Mouse (Mus musculus) olfactory bulb, adult 2 months (tissue): ENCODE measurements at regions not wholly inside any gene's neighbourhood (a gene's known extent, or its start where the extent isn't known, plus 50 kb on each side); places are given as distances from the start of the nearest gene placed in this dataset.

Experiments
- CTCF ChIP-seq: fragments of 200-500 bp; IDR thresholded peaks from 2 replicates; pipeline ENCODE4 v1.5.1; 2012; ENCODE audit warnings: low read depth, mild to moderate bottlenecking, low read length, moderate library complexity; ENCODE audit not compliant: insufficient read depth
- POLR2A ChIP-seq: fragments of 200-500 bp; IDR thresholded peaks from 2 replicates; pipeline ENCODE4 v1.6.1; 2012; ENCODE audit warnings: mild to moderate bottlenecking, low read depth, low read length, moderate library complexity; ENCODE audit not compliant: insufficient read depth

- TF ChIP-seq POLR2A (no peak), CTCF (no peak)
Observed at GRCm38 (mm10) chr16:49388135-49388534, 310.9 kb upstream of the Ift57 start.
